30 mouse cellular contexts compared by ENCODE assay signal in genomic region chr12:31090401-31090800, GRCm38 (mm10). TPM values are rescaled to one million over a fixed set of nuclear protein-coding genes. Genes with fewer than 3 reads are reported as not detected.
A peak's percentile ranks its signal among the peaks of the same experiment; 100 is the strongest.
DNase-seq lines count a peak whose midpoint lies in the region; ATAC-seq and TF ChIP-seq lines count a peak whose summit lies in the region.
"Had no signal": no experiment of that assay in that cellular context is flagged by ENCODE, and none has a peak within 500 bp of the region (broad histone marks: within the 10 kb centered on the region; RNA-seq: fewer than 3 reads in every experiment).

No protein-coding gene starts in this region.

- no peaks in the 10 kb centered on the region for H3K27me3 ChIP-seq in midbrain, embryonic 14.5 days (ENCODE audit: control insufficient read depth, insufficient read depth, low read length)
- no peaks in the 10 kb centered on the region for H3K27me3 ChIP-seq in midbrain, postnatal 0 days (ENCODE audit: insufficient read depth, low read length)
- no peaks in the 10 kb centered on the region for H3K27me3 ChIP-seq in testis, adult 2 months (ENCODE audit: control insufficient read depth, insufficient read depth, low read length)
- H3K27me3 ChIP-seq: forebrain, embryonic 13.5 days; heart, embryonic 15.5 days; hindbrain, embryonic 15.5 days; limb, embryonic 15.5 days; liver, embryonic 13.5 days had no signal

- TF ChIP-seq POLR2A in testis, adult 2 months (IDR thresholded peaks at IDR 0.05; ENCODE audit: control insufficient read depth, low read depth, low read length) = no peak

- no peaks in the 10 kb centered on the region for H3K9me3 ChIP-seq in midbrain, embryonic 14.5 days (ENCODE audit: control insufficient read depth, low read length)
- no peaks in the 10 kb centered on the region for H3K9me3 ChIP-seq in midbrain, postnatal 0 days (ENCODE audit: low read length)
- no peaks in the 10 kb centered on the region for H3K9me3 ChIP-seq in ES-E14 (ENCODE audit: control insufficient read depth, insufficient read depth, low read depth, low read length)
- H3K9me3 ChIP-seq: forebrain, embryonic 13.5 days; heart, embryonic 15.5 days; hindbrain, embryonic 15.5 days; limb, embryonic 10.5 days; limb, embryonic 15.5 days; liver, embryonic 13.5 days had no signal

- peak; percentile 24 for DNase-seq in adrenal gland, adult 2 months
- DNase-seq in adrenal gland, postnatal 4 days (ENCODE audit: low spot score in 2 of 2) = no peak
- DNase-seq in midbrain, embryonic 14.5 days = peak; percentile 3
- no peak for DNase-seq in midbrain, postnatal 0 days (ENCODE audit: low spot score)
- DNase-seq in ES-E14 (ENCODE audit: low read depth, low spot score) = peak; percentile 9
- DNase-seq in cerebellum, postnatal 10 days = no peak
- DNase-seq in neural tube, embryonic 10.5 days (ENCODE audit: extremely low spot score, low spot score) = no peak
- DNase-seq: cerebellum, adult 18-20 months; cerebellum, postnatal 14 days; gastrocnemius, postnatal 10 days; heart, postnatal 4 days; kidney, adult 11 months; kidney, postnatal 14 days; layer of hippocampus, adult 9-11 months; liver, embryonic 13.5 days; lung, adult 18-20 months; lung, postnatal 4 days; thymus, postnatal 14 days had no signal

- H3K27ac ChIP-seq in midbrain, embryonic 14.5 days (replicated peaks; ENCODE audit: low read depth, low read length) = no peak overlapping the region
- H3K27ac ChIP-seq in midbrain, postnatal 0 days (ENCODE audit: low read depth, low read length) = no peak overlapping the region
- no peak overlapping the region for H3K27ac ChIP-seq in ES-E14 (ENCODE audit: insufficient read depth, low read depth, low read length, poor library complexity, severe bottlenecking)
- peak overlapping the region; percentile 52; the same call in 1 of the 2 replicates for H3K27ac ChIP-seq in testis, adult 2 months (ENCODE audit: control insufficient read depth, insufficient read depth, low read depth, low read length)
- H3K27ac ChIP-seq: forebrain, embryonic 13.5 days; heart, embryonic 15.5 days; hindbrain, embryonic 15.5 days; limb, embryonic 10.5 days; limb, embryonic 15.5 days; liver, embryonic 13.5 days had no signal

- no peak overlapping the region for H3K9ac ChIP-seq in midbrain, embryonic 14.5 days (replicated peaks; ENCODE audit: low read length)
- H3K9ac ChIP-seq in midbrain, postnatal 0 days (replicated peaks; ENCODE audit: low read length, poor library complexity, severe bottlenecking) = no peak overlapping the region
- H3K9ac ChIP-seq in ES-E14 (ENCODE audit: insufficient read depth, low read depth, low read length, poor library complexity, severe bottlenecking) = no peak overlapping the region
- H3K9ac ChIP-seq: forebrain, embryonic 13.5 days; heart, embryonic 15.5 days; hindbrain, embryonic 15.5 days; limb, embryonic 15.5 days; liver, embryonic 13.5 days had no signal

- WGBS in midbrain, embryonic 14.5 days = 14% methylated on average over 6 of the region's 6 CpGs
- 21% methylated on average over 6 of the region's 6 CpGs for WGBS in midbrain, postnatal 0 days

- no peak overlapping the region for H3K4me2 ChIP-seq in midbrain, embryonic 14.5 days (ENCODE audit: low read length)
- no peak overlapping the region for H3K4me2 ChIP-seq in midbrain, postnatal 0 days (ENCODE audit: low read depth, low read length, poor library complexity, severe bottlenecking)
- H3K4me2 ChIP-seq: forebrain, embryonic 13.5 days; heart, embryonic 15.5 days; hindbrain, embryonic 15.5 days; limb, embryonic 15.5 days; liver, embryonic 13.5 days had no signal

- no peaks in the 10 kb centered on the region for H3K36me3 ChIP-seq in midbrain, embryonic 14.5 days (ENCODE audit: control insufficient read depth, insufficient read depth, low read length)
- H3K36me3 ChIP-seq in midbrain, postnatal 0 days (ENCODE audit: insufficient read depth, low read length) = no peaks in the 10 kb centered on the region
- no peaks in the 10 kb centered on the region for H3K36me3 ChIP-seq in ES-E14 (ENCODE audit: control insufficient read depth, insufficient read depth, low read length, poor library complexity, severe bottlenecking)
- H3K36me3 ChIP-seq in testis, adult 2 months (ENCODE audit: control insufficient read depth, insufficient read depth, low read length) = no peaks in the 10 kb centered on the region
- H3K36me3 ChIP-seq: heart, embryonic 15.5 days; hindbrain, embryonic 15.5 days; limb, embryonic 10.5 days; limb, embryonic 15.5 days; liver, embryonic 13.5 days had no signal

- no peak for ATAC-seq in midbrain, embryonic 14.5 days (ENCODE audit: low FRiP score, low TSS enrichment)
- ATAC-seq in midbrain, postnatal 0 days (ENCODE audit: low FRiP score) = no peak
- ATAC-seq: forebrain, embryonic 13.5 days; inflammation-experienced regulatory T-cells, adult 6 months; lung, postnatal 0 days had no signal

- no peak overlapping the region for H3K4me3 ChIP-seq in midbrain, embryonic 14.5 days (replicated peaks; ENCODE audit: low read depth, low read length)
- H3K4me3 ChIP-seq in midbrain, postnatal 0 days (ENCODE audit: low read depth, low read length) = no peak overlapping the region
- H3K4me3 ChIP-seq in ES-E14 (ENCODE audit: insufficient read depth in 1 of 2, low read depth in 1 of 2, low read length in 2 of 2, poor library complexity in 1 of 2, severe bottlenecking in 1 of 2) = no peak overlapping the region
- H3K4me3 ChIP-seq in testis, adult 2 months (ENCODE audit: control insufficient read depth, low read depth, low read length) = no peak overlapping the region
- H3K4me3 ChIP-seq: erythroblast, embryonic 14.5 days; forebrain, embryonic 13.5 days; heart, embryonic 15.5 days; hindbrain, embryonic 15.5 days; limb, embryonic 10.5 days; limb, embryonic 15.5 days; liver, embryonic 13.5 days; megakaryocyte, embryonic 14.5 days had no signal

- H3K4me1 ChIP-seq in midbrain, embryonic 14.5 days (ENCODE audit: control insufficient read depth, insufficient read depth, low read length) = no peaks in the 10 kb centered on the region
- H3K4me1 ChIP-seq in midbrain, postnatal 0 days (ENCODE audit: insufficient read depth, low read length) = no peaks in the 10 kb centered on the region
- H3K4me1 ChIP-seq in ES-E14 (ENCODE audit: control insufficient read depth in 2 of 2, insufficient read depth in 2 of 2, low read length in 2 of 2, poor library complexity in 1 of 2) = peaks cover 0 to 5% of the 10 kb centered on the region in 2 experiments; a peak in 1 of 4 replicates
- no peaks in the 10 kb centered on the region for H3K4me1 ChIP-seq in testis, adult 2 months (ENCODE audit: control insufficient read depth, insufficient read depth, low read length)
- H3K4me1 ChIP-seq: forebrain, embryonic 13.5 days; hindbrain, embryonic 15.5 days; limb, embryonic 10.5 days; limb, embryonic 15.5 days had no signal

- in situ Hi-C loops in ES-E14 (cut with MboI; ENCODE audit: low sequenced_read_pairs in 2 of 2, unreplicated experiment in 2 of 2) = no loop called here

- no peak for TF ChIP-seq CTCF in midbrain, postnatal 0 days (IDR thresholded peaks at IDR 0.05)
- TF ChIP-seq CTCF in testis, adult 2 months (IDR thresholded peaks at IDR 0.05; ENCODE audit: control insufficient read depth, insufficient read depth, insufficient replicate concordance, low read depth, low read length) = no peak

TF ChIP-seq in ES-E14, 5 proteins besides CTCF, POLR2A, EP300 and RAD21:
- no peak for TF ChIP-seq MAFK (IDR thresholded peaks at IDR 0.05; ENCODE audit: insufficient read depth, low read depth, low read length)
- no peak for TF ChIP-seq ZC3H11A (IDR thresholded peaks at IDR 0.05; ENCODE audit: borderline replicate concordance, low read depth, low read length)
- TF ChIP-seq CHD2 (IDR thresholded peaks at IDR 0.05; ENCODE audit: low read depth, low read length) = no peak
- TF ChIP-seq HCFC1 (IDR thresholded peaks at IDR 0.05; ENCODE audit: borderline replicate concordance, insufficient read depth, low read length) = no peak
- no peak for TF ChIP-seq ZNF384 (IDR thresholded peaks at IDR 0.05; ENCODE audit: low read depth, low read length)
TF ChIP-seq in ES-E14: peak in this region for 0.

RNA-seq across cellular contexts. Expression of gene Fam110c, which starts 16.7 kb away (rescaled TPM):
- under 1 TPM; 0.55 to 0.93 TPM for total RNA-seq in adrenal gland, adult 2 months (2021)
- polyA plus RNA-seq in adrenal gland, adult 2 months (2012; rRNA removed) = 0.47 and 0.58 TPM in 2 replicates
- total RNA-seq in adrenal gland, postnatal 4 days (2021) = 1 to 10 TPM; 1.4 to 1.9 TPM
- polyA plus RNA-seq in midbrain, embryonic 14.5 days (2014; fragmentation: Nextera tagmentation; extraction: Ambion mirVana) = 0.11 TPM in 1 of 2 replicates, not detected in the other
- total RNA-seq in midbrain, postnatal 0 days (2014; rRNA removed) = not detected in 2 replicates
- 0.22 and 0.31 TPM in 2 replicates for polyA plus RNA-seq in midbrain, postnatal 0 days (2015; fragmentation: Nextera tagmentation; extraction: Ambion mirVana)
- total RNA-seq in ES-E14 (2012; rRNA removed) = 0.32 and 0.40 TPM in 2 replicates
- polyA plus RNA-seq in testis, adult 2 months (2012; rRNA removed) = 0.41 and 0.62 TPM in 2 replicates
- polyA plus RNA-seq: cortical plate, adult 2 months; erythroblast, embryonic 14.5 days; neural tube, embryonic 14.5 days had no signal

Comparison
In these comparisons a context has a peak if more than half of its experiments do, and no peak if none do; other contexts are left out.
1. DNase-seq: peak in adrenal gland, adult 2 months (single experiment), midbrain, embryonic 14.5 days (single experiment) and ES-E14 (single experiment); none in adrenal gland, postnatal 4 days (0 of 2), midbrain, postnatal 0 days (single experiment), cerebellum, postnatal 10 days (0 of 2) and neural tube, embryonic 10.5 days (single experiment).